Mouse (Mus musculus): ENCODE results near the gene Retreg3. TPM values are rescaled to one million over a fixed set of nuclear protein-coding genes. Genes with fewer than 3 reads are reported as not detected.

Retreg3 gene
- polyA plus RNA-seq, 1 experiment from 2014 or later = 22.8 TPM

GRCm38 (mm10) chr11:101138536-101139181, 19.0 kb upstream of the Retreg3 start:
- Histone ChIP-seq H3K27me3 (replicated peaks; ENCODE audit: control insufficient read depth, insufficient read depth, low read length) (no peaks in the 10 kb centered on the region), H3K4me2 (ENCODE audit: low read length) (peak overlapping the region; percentile 43), H3K4me3 (ENCODE audit: low read length) (peak overlapping the region; percentile 15), H3K4me1 (ENCODE audit: control insufficient read depth, insufficient read depth, low read depth, low read length) (peaks cover 6% of the 10 kb centered on the region; the same call in 1 of the 2 replicates), H3K9ac (ENCODE audit: low read depth, low read length) (no peak overlapping the region), H3K9me3 (ENCODE audit: control insufficient read depth, low read length) (no peaks in the 10 kb centered on the region), H3K27ac (ENCODE audit: low read depth, low read length) (no peak overlapping the region; the same call in 1 of the 2 replicates), H3K36me3 (ENCODE audit: control insufficient read depth, insufficient read depth, low read length) (no peaks in the 10 kb centered on the region)
- 22% methylated on average over 15 of the region's 15 CpGs for WGBS
- peak; percentile 71 for ATAC-seq

GRCm38 (mm10) chr11:101137000-101137399, 17.3 kb upstream of the Retreg3 start:
- Histone ChIP-seq H3K9ac (ENCODE audit: low read depth, low read length) (no peak overlapping the region), H3K27me3 (replicated peaks; ENCODE audit: control insufficient read depth, insufficient read depth, low read length) (no peaks in the 10 kb centered on the region), H3K27ac (ENCODE audit: low read depth, low read length) (no peak overlapping the region), H3K36me3 (ENCODE audit: control insufficient read depth, insufficient read depth, low read length) (no peaks in the 10 kb centered on the region), H3K9me3 (ENCODE audit: control insufficient read depth, low read length) (no peaks in the 10 kb centered on the region), H3K4me1 (ENCODE audit: control insufficient read depth, insufficient read depth, low read depth, low read length) (peaks cover 3% of the 10 kb centered on the region; the same call in 1 of the 2 replicates), H3K4me2 (ENCODE audit: low read length) (no peak overlapping the region), H3K4me3 (ENCODE audit: low read length) (no peak overlapping the region)
- ATAC-seq = no peak
- WGBS = 81% methylated on average over 7 of the region's 7 CpGs

GRCm38 (mm10) chr11:101134217-101134865, 14.6 kb upstream of the Retreg3 start:
- no peak for ATAC-seq
- Histone ChIP-seq H3K9ac (ENCODE audit: low read depth, low read length) (no peak overlapping the region), H3K27me3 (replicated peaks; ENCODE audit: control insufficient read depth, insufficient read depth, low read length) (no peaks in the 10 kb centered on the region), H3K9me3 (ENCODE audit: control insufficient read depth, low read length) (no peaks in the 10 kb centered on the region), H3K4me2 (ENCODE audit: low read length) (no peak overlapping the region), H3K36me3 (ENCODE audit: control insufficient read depth, insufficient read depth, low read length) (no peaks in the 10 kb centered on the region), H3K4me3 (ENCODE audit: low read length) (no peak overlapping the region), H3K4me1 (ENCODE audit: control insufficient read depth, insufficient read depth, low read depth, low read length) (no peaks in the 10 kb centered on the region), H3K27ac (ENCODE audit: low read depth, low read length) (no peak overlapping the region)
- 82% methylated on average over 13 of the region's 13 CpGs for WGBS

- H3K27me3 ChIP-seq (replicated peaks; ENCODE audit: control insufficient read depth, insufficient read depth, low read length) = no peaks in the 10 kb centered on the region
- H3K36me3 ChIP-seq (ENCODE audit: control insufficient read depth, insufficient read depth, low read length) = no peaks in the 10 kb centered on the region
- no peaks in the 10 kb centered on the region for H3K4me1 ChIP-seq (ENCODE audit: control insufficient read depth, insufficient read depth, low read depth, low read length)
- H3K27ac ChIP-seq (ENCODE audit: low read depth, low read length) = no peak overlapping the region
- no peaks in the 10 kb centered on the region for H3K9me3 ChIP-seq (ENCODE audit: control insufficient read depth, low read length)
- H3K9ac ChIP-seq (ENCODE audit: low read depth, low read length) = no peak overlapping the region
- WGBS = 80% methylated on average over 12 of the region's 12 CpGs
- H3K4me2 ChIP-seq (ENCODE audit: low read length) = no peak overlapping the region
- no peak overlapping the region for H3K4me3 ChIP-seq (ENCODE audit: low read length)
- ATAC-seq = no peak
These were observed 13.3 kb upstream of the Retreg3 start for GRCm38 (mm10) chr11:101133037-101133436.

GRCm38 (mm10) chr11:101131701-101132100, 12.0 kb upstream of the Retreg3 start:
- 87% methylated on average over 6 of the region's 6 CpGs for WGBS
- ATAC-seq = no peak

GRCm38 (mm10) chr11:101131187-101131586, 11.5 kb upstream of the Retreg3 start:
- H3K27me3 ChIP-seq (replicated peaks; ENCODE audit: control insufficient read depth, insufficient read depth, low read length) = no peaks in the 10 kb centered on the region
- H3K36me3 ChIP-seq (ENCODE audit: control insufficient read depth, insufficient read depth, low read length) = peaks cover 8% of the 10 kb centered on the region
- no peaks in the 10 kb centered on the region for H3K4me1 ChIP-seq (ENCODE audit: control insufficient read depth, insufficient read depth, low read depth, low read length)
- no peak overlapping the region for H3K4me3 ChIP-seq (ENCODE audit: low read length)
- H3K9ac ChIP-seq (ENCODE audit: low read depth, low read length) = no peak overlapping the region
- H3K9me3 ChIP-seq (ENCODE audit: control insufficient read depth, low read length) = no peaks in the 10 kb centered on the region
- H3K27ac ChIP-seq (ENCODE audit: low read depth, low read length) = no peak overlapping the region
- no peak for ATAC-seq
- 79% methylated on average over 2 of the region's 2 CpGs for WGBS
- H3K4me2 ChIP-seq (ENCODE audit: low read length) = no peak overlapping the region

More at GRCm38 (mm10) chr11:101131701-101132100, 12.0 kb upstream of the Retreg3 start:
- H3K36me3 ChIP-seq (ENCODE audit: control insufficient read depth, insufficient read depth, low read length) = peaks cover 2% of the 10 kb centered on the region
- H3K27me3 ChIP-seq (replicated peaks; ENCODE audit: control insufficient read depth, insufficient read depth, low read length) = no peaks in the 10 kb centered on the region
- no peaks in the 10 kb centered on the region for H3K4me1 ChIP-seq (ENCODE audit: control insufficient read depth, insufficient read depth, low read depth, low read length)
- no peak overlapping the region for H3K4me3 ChIP-seq (ENCODE audit: low read length)
- no peak overlapping the region for H3K4me2 ChIP-seq (ENCODE audit: low read length)
- H3K9me3 ChIP-seq (ENCODE audit: control insufficient read depth, low read length) = no peaks in the 10 kb centered on the region
- H3K9ac ChIP-seq (ENCODE audit: low read depth, low read length) = no peak overlapping the region
- H3K27ac ChIP-seq (ENCODE audit: low read depth, low read length) = no peak overlapping the region

GRCm38 (mm10) chr11:101130056-101130756, 10.5 kb upstream of the Retreg3 start:
- H3K9me3 ChIP-seq (ENCODE audit: control insufficient read depth, low read length) = no peaks in the 10 kb centered on the region
- 53% methylated on average over 18 of the region's 18 CpGs for WGBS
- no peak for ATAC-seq

GRCm38 (mm10) chr11:101128996-101129577, 9.4 kb upstream of the Retreg3 start:
- H3K4me2 ChIP-seq (ENCODE audit: low read length) = no peak overlapping the region
- no peaks in the 10 kb centered on the region for H3K9me3 ChIP-seq (ENCODE audit: control insufficient read depth, low read length)
- no peak overlapping the region for H3K27ac ChIP-seq (ENCODE audit: low read depth, low read length)
- no peak overlapping the region for H3K9ac ChIP-seq (ENCODE audit: low read depth, low read length)
- no peak overlapping the region for H3K4me3 ChIP-seq (ENCODE audit: low read length)
- H3K4me1 ChIP-seq (ENCODE audit: control insufficient read depth, insufficient read depth, low read depth, low read length) = no peaks in the 10 kb centered on the region
- no peak for ATAC-seq
- no peaks in the 10 kb centered on the region for H3K27me3 ChIP-seq (replicated peaks; ENCODE audit: control insufficient read depth, insufficient read depth, low read length)
- peaks cover 12% of the 10 kb centered on the region for H3K36me3 ChIP-seq (ENCODE audit: control insufficient read depth, insufficient read depth, low read length)
- 89% methylated on average over 11 of the region's 11 CpGs for WGBS

More at GRCm38 (mm10) chr11:101130056-101130756, 10.5 kb upstream of the Retreg3 start:
- Histone ChIP-seq H3K27ac (ENCODE audit: low read depth, low read length) (no peak overlapping the region), H3K27me3 (replicated peaks; ENCODE audit: control insufficient read depth, insufficient read depth, low read length) (no peaks in the 10 kb centered on the region), H3K4me3 (ENCODE audit: low read length) (no peak overlapping the region), H3K9ac (ENCODE audit: low read depth, low read length) (no peak overlapping the region), H3K36me3 (ENCODE audit: control insufficient read depth, insufficient read depth, low read length) (peaks cover 12% of the 10 kb centered on the region), H3K4me1 (ENCODE audit: control insufficient read depth, insufficient read depth, low read depth, low read length) (no peaks in the 10 kb centered on the region), H3K4me2 (ENCODE audit: low read length) (no peak overlapping the region)

GRCm38 (mm10) chr11:101127075-101127474, 7.4 kb upstream of the Retreg3 start:
- H3K9ac ChIP-seq (ENCODE audit: low read depth, low read length) = no peak overlapping the region
- H3K27ac ChIP-seq (ENCODE audit: low read depth, low read length) = no peak overlapping the region
- H3K4me3 ChIP-seq (ENCODE audit: low read length) = no peak overlapping the region
- no peaks in the 10 kb centered on the region for H3K27me3 ChIP-seq (replicated peaks; ENCODE audit: control insufficient read depth, insufficient read depth, low read length)
- no peak for ATAC-seq
- H3K4me2 ChIP-seq (ENCODE audit: low read length) = no peak overlapping the region
- no peaks in the 10 kb centered on the region for H3K9me3 ChIP-seq (ENCODE audit: control insufficient read depth, low read length)
- 100% methylated on average over 1 of the region's 1 CpGs for WGBS
- peaks cover 12% of the 10 kb centered on the region for H3K36me3 ChIP-seq (ENCODE audit: control insufficient read depth, insufficient read depth, low read length)
- H3K4me1 ChIP-seq (ENCODE audit: control insufficient read depth, insufficient read depth, low read depth, low read length) = no peaks in the 10 kb centered on the region

Measured in hindbrain, embryonic 16.5 days (tissue).